8 mouse cellular contexts compared by ENCODE assay signal in the genomic region with DNA sequence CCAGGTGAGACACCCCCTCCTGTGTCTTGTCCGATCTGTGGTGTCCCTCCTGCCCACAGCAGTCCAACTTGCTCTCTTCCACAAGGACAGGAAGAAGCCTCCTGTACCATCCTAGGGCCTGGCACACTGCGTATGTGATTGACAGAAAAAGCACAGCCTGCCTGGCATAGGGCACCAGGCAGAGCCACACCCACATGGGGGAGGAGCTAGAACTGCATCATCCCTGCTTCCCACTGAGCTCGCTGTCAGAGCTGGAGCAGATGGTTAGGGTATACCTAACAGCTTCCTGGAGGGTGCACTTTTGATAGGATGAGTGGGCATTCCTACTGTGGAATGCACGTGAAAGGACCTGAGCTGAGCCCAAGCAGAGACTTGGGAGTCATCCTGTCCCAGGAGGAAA. TPM values are rescaled to one million over a fixed set of nuclear protein-coding genes. Genes with fewer than 3 reads are reported as not detected.
A peak's percentile ranks its signal among the peaks of the same experiment; 100 is the strongest.
DNase-seq lines count a peak whose midpoint lies in the region; ATAC-seq and TF ChIP-seq lines count a peak whose summit lies in the region.

No protein-coding gene starts in this region.

- no peak for TF ChIP-seq POLR2A in kidney, adult 2 months (IDR thresholded peaks at IDR 0.05; ENCODE audit: low read depth, low read length)

- H3K27me3 ChIP-seq in kidney, adult 2 months (replicated peaks; ENCODE audit: control insufficient read depth, insufficient read depth, low read length) = no peaks in the 10 kb centered on the region
- H3K27me3 ChIP-seq in kidney, embryonic 14.5 days (ENCODE audit: control insufficient read depth, insufficient read depth, low read length) = no peaks in the 10 kb centered on the region
- peaks cover 4% of the 10 kb centered on the region; the same call in 1 of the 2 replicates for H3K27me3 ChIP-seq in hindbrain, embryonic 13.5 days
- H3K27me3 ChIP-seq in midbrain, embryonic 13.5 days = peaks cover 6% of the 10 kb centered on the region; the same call in 1 of the 2 replicates

- peaks cover 8% of the 10 kb centered on the region; the same call in 1 of the 2 replicates for H3K4me1 ChIP-seq in kidney, adult 2 months (ENCODE audit: control insufficient read depth, insufficient read depth, low read length)
- H3K4me1 ChIP-seq in kidney, embryonic 14.5 days (ENCODE audit: control insufficient read depth, insufficient read depth, low read length) = peaks cover 16% of the 10 kb centered on the region
- peaks cover 30% of the 10 kb centered on the region for H3K4me1 ChIP-seq in hindbrain, embryonic 13.5 days (replicated peaks)
- peaks cover 22% of the 10 kb centered on the region for H3K4me1 ChIP-seq in midbrain, embryonic 13.5 days (replicated peaks)

- H3K4me2 ChIP-seq in kidney, embryonic 14.5 days (replicated peaks; ENCODE audit: low read depth, low read length) = no peak overlapping the region
- no peak overlapping the region for H3K4me2 ChIP-seq in hindbrain, embryonic 13.5 days
- H3K4me2 ChIP-seq in midbrain, embryonic 13.5 days (replicated peaks) = no peak overlapping the region

- no peak overlapping the region for H3K27ac ChIP-seq in kidney, adult 2 months (ENCODE audit: insufficient read depth, low read depth, low read length)
- H3K27ac ChIP-seq in kidney, embryonic 14.5 days (ENCODE audit: low read depth, low read length) = no peak overlapping the region
- H3K27ac ChIP-seq in hindbrain, embryonic 13.5 days = no peak overlapping the region
- no peak overlapping the region for H3K27ac ChIP-seq in midbrain, embryonic 13.5 days

- DNase-seq in kidney, adult 2 months = peak; percentile 46
- DNase-seq in brain, adult 2 months (ENCODE audit: low read depth, low spot score) = peak; percentile 85
- DNase-seq in spleen, postnatal 10 days (ENCODE audit: low spot score in 2 of 2) = no peak
- no peak for DNase-seq in lung, adult 18-20 months
- no peak for DNase-seq in T-cell, adult 2 months (ENCODE audit: low spot score)

- no peak for TF ChIP-seq CTCF in kidney, adult 2 months (conservative IDR thresholded peaks at IDR 0.05; ENCODE audit: insufficient read depth, insufficient read length, low read depth, low read length)

- no peak for ATAC-seq in kidney, embryonic 14.5 days (ENCODE audit: low FRiP score, low TSS enrichment)
- peak; percentile 74 for ATAC-seq in hindbrain, embryonic 13.5 days (ENCODE audit: low FRiP score)
- peak; percentile 63 for ATAC-seq in midbrain, embryonic 13.5 days

- H3K4me3 ChIP-seq in kidney, adult 2 months (ENCODE audit: insufficient read depth, low read depth, low read length) = no peak overlapping the region
- H3K4me3 ChIP-seq in kidney, embryonic 14.5 days (ENCODE audit: low read length) = no peak overlapping the region
- H3K4me3 ChIP-seq in hindbrain, embryonic 13.5 days = no peak overlapping the region
- H3K4me3 ChIP-seq in midbrain, embryonic 13.5 days (replicated peaks) = no peak overlapping the region

- H3K36me3 ChIP-seq in kidney, adult 2 months (ENCODE audit: control insufficient read depth, insufficient read depth, low read length) = no peaks in the 10 kb centered on the region
- H3K36me3 ChIP-seq in kidney, embryonic 14.5 days (ENCODE audit: control insufficient read depth, insufficient read depth, low read length) = no peaks in the 10 kb centered on the region
- no peaks in the 10 kb centered on the region for H3K36me3 ChIP-seq in hindbrain, embryonic 13.5 days
- H3K36me3 ChIP-seq in midbrain, embryonic 13.5 days = no peaks in the 10 kb centered on the region

- H3K9me3 ChIP-seq in kidney, embryonic 14.5 days (ENCODE audit: control insufficient read depth, low read length) = no peaks in the 10 kb centered on the region
- H3K9me3 ChIP-seq in hindbrain, embryonic 13.5 days = no peaks in the 10 kb centered on the region
- no peaks in the 10 kb centered on the region for H3K9me3 ChIP-seq in midbrain, embryonic 13.5 days

- no peak overlapping the region for H3K9ac ChIP-seq in kidney, embryonic 14.5 days (ENCODE audit: low read depth, low read length)
- no peak overlapping the region for H3K9ac ChIP-seq in hindbrain, embryonic 13.5 days
- H3K9ac ChIP-seq in midbrain, embryonic 13.5 days (replicated peaks) = no peak overlapping the region

- WGBS in kidney, adult 2 months = 56% methylated on average over 4 of the region's 4 CpGs
- WGBS in kidney, embryonic 14.5 days = 53% methylated on average over 4 of the region's 4 CpGs
- 31% methylated on average over 4 of the region's 4 CpGs for WGBS in hindbrain, embryonic 13.5 days
- 29% methylated on average over 4 of the region's 4 CpGs for WGBS in midbrain, embryonic 13.5 days

RNA-seq across cellular contexts. Expression of gene Ccdc24, which starts 9.5 kb away (rescaled TPM):
- 2.9 and 3.3 TPM in 2 replicates for polyA plus RNA-seq in kidney, adult 2 months (2012; rRNA removed)
- 1.8 and 2.0 TPM in 2 replicates for polyA plus RNA-seq in kidney, embryonic 14.5 days (2014; fragmentation: Nextera tagmentation; extraction: Ambion mirVana)
- polyA plus RNA-seq in hindbrain, embryonic 13.5 days (2015; fragmentation: Nextera tagmentation; extraction: Ambion mirVana) = 1.6 and 2.8 TPM in 2 replicates
- polyA plus RNA-seq in midbrain, embryonic 13.5 days (2015; fragmentation: Nextera tagmentation; extraction: Ambion mirVana) = 3.0 and 3.4 TPM in 2 replicates

RNA-seq across cellular contexts. Expression of gene B4galt2, which starts 20.5 kb away (rescaled TPM):
- 4.9 and 9.8 TPM in 2 replicates for polyA plus RNA-seq in kidney, adult 2 months (2012; rRNA removed)
- 30.9 and 31.5 TPM in 2 replicates for polyA plus RNA-seq in kidney, embryonic 14.5 days (2014; fragmentation: Nextera tagmentation; extraction: Ambion mirVana)
- polyA plus RNA-seq in hindbrain, embryonic 13.5 days (2015; fragmentation: Nextera tagmentation; extraction: Ambion mirVana) = 45.2 and 45.4 TPM in 2 replicates
- polyA plus RNA-seq in midbrain, embryonic 13.5 days (2015; fragmentation: Nextera tagmentation; extraction: Ambion mirVana) = 42.7 and 42.8 TPM in 2 replicates

RNA-seq across cellular contexts. Expression of gene Atp6v0b, which starts 24.3 kb away (rescaled TPM):
- 768 and 777 TPM in 2 replicates for polyA plus RNA-seq in kidney, adult 2 months (2012; rRNA removed)
- 182 and 213 TPM in 2 replicates for polyA plus RNA-seq in kidney, embryonic 14.5 days (2014; fragmentation: Nextera tagmentation; extraction: Ambion mirVana)
- 485 and 492 TPM in 2 replicates for polyA plus RNA-seq in hindbrain, embryonic 13.5 days (2015; fragmentation: Nextera tagmentation; extraction: Ambion mirVana)
- polyA plus RNA-seq in midbrain, embryonic 13.5 days (2015; fragmentation: Nextera tagmentation; extraction: Ambion mirVana) = 458 and 469 TPM in 2 replicates

RNA-seq across cellular contexts. Expression of gene Slc6a9, which starts 28.5 kb away (rescaled TPM):
- 19.2 and 25.7 TPM in 2 replicates for polyA plus RNA-seq in kidney, adult 2 months (2012; rRNA removed)
- 9.4 and 11.0 TPM in 2 replicates for polyA plus RNA-seq in kidney, embryonic 14.5 days (2014; fragmentation: Nextera tagmentation; extraction: Ambion mirVana)
- polyA plus RNA-seq in hindbrain, embryonic 13.5 days (2015; fragmentation: Nextera tagmentation; extraction: Ambion mirVana) = 22.8 and 27.7 TPM in 2 replicates
- 14.9 and 16.1 TPM in 2 replicates for polyA plus RNA-seq in midbrain, embryonic 13.5 days (2015; fragmentation: Nextera tagmentation; extraction: Ambion mirVana)

RNA-seq across cellular contexts. Expression of gene Dph2, which starts 29.0 kb away (rescaled TPM):
- 9.4 and 10.1 TPM in 2 replicates for polyA plus RNA-seq in kidney, adult 2 months (2012; rRNA removed)
- polyA plus RNA-seq in kidney, embryonic 14.5 days (2014; fragmentation: Nextera tagmentation; extraction: Ambion mirVana) = 19.1 and 22.0 TPM in 2 replicates
- polyA plus RNA-seq in hindbrain, embryonic 13.5 days (2015; fragmentation: Nextera tagmentation; extraction: Ambion mirVana) = 24.0 and 24.8 TPM in 2 replicates
- 26.0 and 26.1 TPM in 2 replicates for polyA plus RNA-seq in midbrain, embryonic 13.5 days (2015; fragmentation: Nextera tagmentation; extraction: Ambion mirVana)

Comparison
In these comparisons a context has a peak if more than half of its experiments do, and no peak if none do; other contexts are left out.
1. DNase-seq: peak in kidney, adult 2 months (single experiment) and brain, adult 2 months (single experiment); none in spleen, postnatal 10 days (0 of 2), lung, adult 18-20 months (0 of 2) and T-cell, adult 2 months (single experiment).